Mouse (Mus musculus) cerebellum, adult 8-10 months (tissue): ENCODE measurements around the gene Trpv4.

ENCODE experiments used
- DNase-seq: peaks from one replicate; pipeline ENCODE4 v3.0.0; 2022

The Trpv4 gene

DNA sequence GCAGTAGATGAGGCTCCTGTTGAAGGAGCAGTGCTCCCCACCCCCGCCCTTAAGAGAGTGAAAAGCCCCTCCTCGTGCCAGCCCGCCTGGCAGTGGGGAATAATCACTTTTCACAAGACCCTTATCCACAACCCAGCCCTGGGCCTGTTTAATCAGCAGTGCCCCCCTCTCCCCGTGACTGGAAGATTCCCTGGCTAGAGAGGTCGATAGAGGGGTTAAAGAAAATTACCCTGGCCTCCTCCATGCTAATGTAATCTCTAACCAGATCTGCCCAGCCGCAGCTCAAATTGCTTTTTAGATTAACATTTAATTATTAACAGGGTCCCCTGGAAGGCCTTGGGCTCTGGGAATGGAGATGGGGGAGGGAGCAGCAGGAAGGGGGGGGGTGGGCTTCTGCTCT, 69.2 kb downstream of the Trpv4 start:
- no peak for DNase-seq

DNA sequence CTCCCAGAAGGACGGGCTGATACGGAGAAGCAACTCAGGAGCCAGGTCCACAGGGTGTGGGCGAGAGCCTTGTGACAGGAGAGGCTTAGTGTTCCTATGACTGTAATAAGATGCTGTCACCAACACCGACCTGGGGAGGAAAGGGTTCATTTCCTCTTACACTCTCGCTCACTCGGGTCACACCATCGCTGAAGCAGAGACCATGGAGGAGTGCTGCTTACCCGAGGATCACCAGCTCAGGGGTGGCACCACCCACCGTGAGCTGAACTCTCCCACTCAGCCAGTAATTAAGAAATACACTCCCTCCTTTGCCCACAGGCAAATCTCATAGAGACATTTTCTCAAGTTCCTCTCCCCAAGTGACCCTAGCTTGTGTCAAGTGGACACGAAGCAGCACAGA, 69.8 kb downstream of the Trpv4 start:
- DNase-seq = no peak

DNA sequence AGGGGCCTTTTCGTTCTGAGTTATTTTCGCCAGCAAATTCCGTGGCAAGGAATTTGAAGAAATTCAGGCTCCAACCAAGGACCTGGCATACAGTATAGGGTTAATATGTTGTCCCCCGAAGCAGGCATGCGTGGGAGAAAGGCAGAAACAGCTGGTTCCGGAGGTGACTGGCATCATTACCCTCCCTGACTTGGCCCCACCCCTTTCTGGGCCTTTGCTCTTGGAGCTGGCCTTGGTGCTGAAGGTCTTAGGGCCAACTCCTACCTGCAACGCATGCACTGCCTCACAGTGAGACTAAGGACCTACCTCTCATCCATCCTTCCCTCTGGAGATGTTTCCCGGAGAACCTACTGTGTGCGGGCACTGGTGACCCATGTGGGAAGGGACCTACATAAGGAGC, 70.3 kb downstream of the Trpv4 start:
- DNase-seq = no peak

DNA sequence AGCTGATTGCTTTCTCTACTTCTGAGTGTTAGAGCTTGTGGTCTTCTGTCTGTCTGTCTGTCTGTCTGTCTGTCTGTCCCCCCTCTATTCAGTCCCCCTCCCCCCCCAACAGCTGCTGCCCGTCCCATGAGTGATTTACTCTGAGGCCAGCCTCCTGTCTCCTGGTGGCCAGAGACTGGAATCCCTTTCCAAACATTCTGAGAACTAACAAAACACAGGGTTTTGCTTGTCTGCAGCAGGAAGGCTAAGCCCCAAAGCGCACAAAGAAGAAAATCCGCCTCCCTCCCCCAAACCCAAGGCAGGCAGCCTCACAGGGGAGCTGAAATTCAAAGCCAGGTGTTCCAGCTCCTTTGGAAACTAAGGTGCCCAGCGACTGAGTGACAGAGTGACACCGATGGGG, 72.5 kb downstream of the Trpv4 start:
- DNase-seq = no peak

DNA sequence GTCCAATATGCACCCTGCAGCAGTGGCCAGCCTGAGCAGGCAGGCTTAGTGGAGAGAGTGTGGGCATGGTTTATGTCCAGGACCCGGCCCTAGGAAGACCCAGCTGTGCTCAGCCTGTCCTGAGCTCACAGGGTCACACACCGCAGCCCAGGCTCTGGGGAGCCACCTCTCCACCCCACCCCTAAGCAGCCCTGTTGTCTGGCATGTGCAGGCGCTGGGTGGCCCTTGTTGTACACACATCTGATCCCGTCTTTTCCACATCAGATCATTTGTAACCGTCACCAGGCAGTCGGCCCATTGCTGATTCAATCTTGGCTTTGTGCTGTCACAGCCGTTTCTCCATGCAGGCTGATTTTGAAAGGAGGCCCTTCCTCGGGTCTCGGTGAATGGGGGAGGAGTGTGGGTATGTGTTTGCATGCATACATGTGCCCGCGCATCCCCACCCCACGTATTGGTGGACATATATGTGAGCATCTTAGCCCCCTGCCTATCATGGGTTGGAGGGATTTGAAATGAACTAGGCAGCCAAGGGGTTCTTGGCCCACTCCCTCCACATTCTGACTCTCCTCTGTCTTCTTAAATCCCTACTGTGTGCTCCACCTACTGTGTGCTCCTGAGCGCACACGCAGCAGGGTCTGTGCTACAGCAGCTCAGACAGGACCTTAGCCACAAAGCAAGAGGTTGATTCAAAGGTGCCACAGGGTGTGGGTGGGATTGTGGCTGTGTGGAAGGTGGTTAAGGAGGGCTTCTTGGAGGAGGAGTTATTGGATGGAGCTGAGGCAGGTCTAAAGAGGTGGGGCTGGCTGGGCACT, 73.7 kb downstream of the Trpv4 start:
- no peak for DNase-seq

DNA sequence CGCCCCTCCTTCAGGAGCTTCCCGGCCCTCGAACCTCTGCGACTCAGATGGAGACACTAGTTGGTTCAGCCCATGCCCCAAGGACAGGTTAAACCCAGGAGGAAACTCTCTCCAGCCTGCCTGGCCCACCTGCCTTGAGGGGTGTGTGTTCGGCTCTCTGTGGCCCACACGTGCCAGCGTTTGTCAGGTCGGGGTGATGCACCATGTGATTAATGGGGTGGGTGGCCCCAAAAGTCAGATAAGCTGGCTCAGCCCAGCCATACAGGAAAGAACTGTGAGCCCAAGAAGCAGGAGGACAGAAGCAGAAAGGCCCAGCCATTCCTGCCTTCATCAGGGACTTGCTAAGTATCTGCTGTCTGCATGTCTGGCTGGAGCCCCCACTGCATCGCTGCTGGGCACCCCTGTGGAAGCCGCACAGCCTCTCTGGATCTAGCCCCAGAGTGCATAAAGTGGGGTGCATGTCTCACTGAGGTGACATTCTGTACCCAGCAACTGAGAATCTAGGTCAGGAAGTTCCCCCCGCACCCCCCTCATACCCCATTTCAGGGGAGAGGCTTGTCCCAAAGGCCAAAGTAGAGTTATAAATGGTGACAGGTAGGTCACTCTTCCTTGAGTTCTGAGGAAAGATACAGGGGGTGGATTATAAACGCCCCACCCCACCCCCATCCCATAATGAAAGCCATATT, 74.6 kb downstream of the Trpv4 start:
- DNase-seq = no peak

DNA sequence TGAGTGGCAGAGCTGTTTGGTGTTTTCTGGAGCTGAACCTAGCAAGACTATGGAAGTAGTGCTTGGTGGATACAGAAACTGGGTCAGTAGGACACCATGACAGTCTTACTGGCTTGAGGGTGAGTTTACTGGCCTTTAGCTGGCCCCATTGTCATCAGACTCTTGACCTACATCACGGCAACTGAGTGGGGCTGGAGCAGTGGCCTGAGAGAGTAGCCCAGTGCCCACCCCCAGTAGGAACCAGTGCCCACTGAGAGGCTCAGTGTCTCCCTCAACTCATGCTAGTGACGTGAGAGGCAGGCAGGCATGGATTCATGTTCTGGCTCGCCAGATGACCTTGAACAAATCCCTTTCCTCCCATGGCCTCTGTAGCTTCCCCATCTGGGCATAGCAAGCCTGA, 75.2 kb downstream of the Trpv4 start:
- no peak for DNase-seq

DNA sequence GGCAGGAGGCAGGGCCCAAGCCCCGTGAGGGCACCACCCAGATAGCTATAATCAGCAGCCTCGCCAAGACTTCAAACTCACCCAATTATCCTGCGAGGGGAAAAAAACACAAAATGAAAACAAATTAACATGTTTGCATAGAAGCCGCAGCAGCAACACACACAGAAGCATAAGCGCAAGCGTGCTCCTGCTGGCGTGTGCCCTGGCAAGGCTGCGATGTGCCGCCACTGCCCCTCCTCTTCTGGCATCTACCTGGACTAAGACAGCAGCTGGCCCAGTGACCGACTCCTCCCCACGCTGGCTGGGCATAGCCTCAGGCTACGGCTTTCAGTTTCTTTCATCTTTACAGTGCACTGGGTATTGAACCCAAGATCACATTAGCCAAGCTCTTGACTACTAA, 76.7 kb downstream of the Trpv4 start:
- no peak for DNase-seq

DNA sequence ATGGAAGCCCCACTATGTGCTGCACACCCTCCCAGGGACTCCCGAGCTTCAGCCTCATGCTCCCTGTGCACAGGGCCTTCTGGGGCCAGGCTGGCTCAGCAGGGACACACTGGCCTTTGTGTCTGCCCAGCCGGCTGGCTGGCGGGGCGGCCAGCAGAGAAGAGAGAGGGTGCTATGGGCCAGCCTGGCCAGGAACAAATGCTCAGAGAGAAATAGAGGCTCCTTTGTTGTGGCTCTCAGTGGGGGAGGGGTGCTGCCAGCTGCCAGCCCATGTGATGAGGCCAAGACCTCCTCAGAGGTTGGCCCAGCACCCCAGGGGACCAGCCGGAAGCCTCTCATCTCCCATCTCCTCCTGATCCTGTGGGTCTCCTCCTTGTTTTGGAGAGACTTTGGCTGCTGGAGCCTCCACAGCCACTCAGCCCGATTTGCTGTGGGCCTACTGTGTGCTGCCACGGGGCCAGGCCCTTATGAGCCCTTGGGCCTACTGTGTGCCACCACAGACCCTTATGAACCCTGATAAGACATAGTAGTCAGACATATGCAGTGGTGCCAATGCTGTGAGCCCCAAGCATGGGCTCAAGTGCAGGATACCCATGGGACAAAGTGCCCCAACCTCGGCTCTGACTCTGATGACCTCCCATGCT, 78.4 kb downstream of the Trpv4 start:
- DNase-seq = no peak

DNA sequence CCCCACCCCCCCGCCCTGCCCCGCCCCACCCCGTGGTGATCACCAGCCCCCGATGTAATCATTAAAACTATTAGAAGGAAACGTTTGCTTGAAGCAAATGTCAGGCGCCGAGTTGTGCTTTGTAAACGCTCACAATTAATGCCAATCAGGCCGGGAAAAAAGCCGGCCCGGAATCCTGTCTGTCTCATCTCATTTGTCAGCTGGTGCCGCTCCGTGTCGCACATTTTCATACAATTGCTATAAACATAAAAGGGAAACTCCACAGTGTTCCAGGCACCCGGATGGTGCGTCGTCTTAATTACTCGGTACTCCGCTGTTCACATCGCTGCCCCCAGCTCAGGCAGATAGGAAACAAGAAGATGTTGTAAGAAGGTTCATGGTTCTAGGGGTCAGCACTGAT, 79.9 kb downstream of the Trpv4 start:
- no peak for DNase-seq

DNA sequence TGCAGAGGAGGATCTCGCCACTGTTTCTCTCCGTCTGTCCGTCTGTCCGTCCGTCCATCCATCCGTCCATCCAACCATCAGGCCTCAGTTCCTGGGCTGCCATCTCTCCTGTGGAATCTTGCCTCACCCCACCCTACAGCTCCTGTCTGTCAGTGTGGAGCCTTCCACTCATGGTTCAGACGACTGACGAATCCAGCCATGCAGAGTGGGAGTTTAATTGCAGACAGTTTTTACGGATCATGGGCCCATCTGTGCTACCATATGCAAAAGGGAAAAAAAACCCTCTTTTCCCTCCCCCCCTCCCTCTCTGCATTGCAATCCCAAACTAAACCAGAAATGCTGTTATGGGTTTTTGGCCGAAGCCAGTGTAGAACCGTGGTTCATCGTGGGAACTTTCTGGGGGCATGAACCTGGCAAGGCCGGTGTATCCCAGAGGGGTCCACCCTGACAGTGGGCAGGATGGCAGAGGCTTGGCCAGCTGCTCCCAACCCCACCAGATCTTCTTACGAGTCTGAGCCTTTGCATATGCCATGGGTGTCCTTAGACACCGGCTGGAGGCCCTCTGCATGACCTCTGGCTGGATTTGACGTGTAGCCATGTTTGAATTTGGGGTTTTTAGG, 82.1 kb downstream of the Trpv4 start:
- no peak for DNase-seq

DNA sequence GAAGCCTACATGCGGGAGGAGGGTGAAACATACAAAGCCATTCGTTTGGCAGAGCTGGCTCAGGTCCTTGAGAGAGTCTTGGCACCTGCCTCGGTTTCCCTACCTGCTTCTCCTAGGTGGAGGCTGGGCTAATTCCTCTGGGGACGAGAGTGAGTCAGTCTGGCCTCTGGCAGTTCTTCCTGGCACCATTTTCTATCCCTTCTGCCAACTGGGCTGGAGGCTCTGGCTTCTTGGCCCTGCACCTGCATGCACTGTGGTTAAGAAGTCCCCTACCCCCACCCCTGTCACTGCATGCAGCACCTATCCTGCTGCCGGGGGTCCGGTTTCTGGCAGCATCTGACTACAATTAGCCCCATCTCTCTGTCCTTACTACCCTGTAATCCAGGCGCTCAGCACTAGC, 82.7 kb downstream of the Trpv4 start:
- DNase-seq = no peak

DNA sequence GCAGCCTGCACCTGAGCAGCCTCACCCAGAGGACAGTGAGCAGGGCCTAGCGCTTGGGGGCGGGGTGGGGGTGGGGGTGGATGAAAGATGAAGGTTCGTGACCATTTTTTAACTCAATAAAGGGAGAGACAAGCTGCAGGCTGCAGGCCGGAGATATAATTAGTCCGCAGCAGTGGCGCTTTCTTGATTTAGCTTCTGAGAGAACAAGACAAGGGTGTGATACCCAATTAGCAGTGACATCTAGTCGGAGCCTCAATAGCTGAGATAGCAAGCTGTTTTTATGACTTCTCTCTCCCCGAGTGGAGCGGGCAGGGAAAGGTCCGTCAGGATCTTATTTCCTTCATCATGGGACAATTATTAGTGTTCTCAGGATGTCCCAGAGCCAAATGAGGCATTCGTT, 83.2 kb downstream of the Trpv4 start:
- no peak for DNase-seq

DNA sequence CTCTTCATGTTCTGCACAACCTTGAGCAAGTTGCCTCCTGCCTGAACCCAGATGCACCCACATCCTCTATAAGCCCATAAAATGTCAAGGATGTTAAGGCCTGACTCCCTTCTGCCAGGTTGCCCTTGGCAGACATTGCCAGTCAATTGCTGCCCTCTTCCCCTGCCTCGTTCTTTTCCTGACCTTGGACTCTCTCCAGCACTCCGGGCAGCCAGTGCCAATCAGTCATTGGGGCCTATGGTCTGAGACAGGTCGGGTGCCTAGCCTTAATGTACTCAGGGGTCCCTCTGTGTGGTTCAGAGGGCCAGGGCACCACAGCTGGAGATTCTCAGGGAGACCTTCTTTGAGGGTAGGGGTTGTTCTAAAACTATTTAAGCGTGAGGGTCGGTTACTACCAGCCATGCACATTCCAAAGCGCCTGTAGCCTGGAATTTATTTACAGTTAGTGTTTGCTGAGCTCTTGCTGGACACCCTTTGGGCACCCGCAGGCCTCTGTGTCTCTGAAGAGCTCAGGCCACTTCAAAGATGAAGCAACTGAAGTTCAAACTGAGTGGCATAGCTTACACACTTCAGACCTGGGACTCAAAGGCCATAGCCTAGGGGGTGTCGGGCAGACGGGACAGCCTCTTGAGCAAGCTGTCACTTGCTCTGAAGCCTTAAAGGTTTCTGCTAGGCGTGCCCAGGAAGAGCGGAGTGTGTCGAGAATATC, 84.1 kb downstream of the Trpv4 start:
- DNase-seq = no peak

DNA sequence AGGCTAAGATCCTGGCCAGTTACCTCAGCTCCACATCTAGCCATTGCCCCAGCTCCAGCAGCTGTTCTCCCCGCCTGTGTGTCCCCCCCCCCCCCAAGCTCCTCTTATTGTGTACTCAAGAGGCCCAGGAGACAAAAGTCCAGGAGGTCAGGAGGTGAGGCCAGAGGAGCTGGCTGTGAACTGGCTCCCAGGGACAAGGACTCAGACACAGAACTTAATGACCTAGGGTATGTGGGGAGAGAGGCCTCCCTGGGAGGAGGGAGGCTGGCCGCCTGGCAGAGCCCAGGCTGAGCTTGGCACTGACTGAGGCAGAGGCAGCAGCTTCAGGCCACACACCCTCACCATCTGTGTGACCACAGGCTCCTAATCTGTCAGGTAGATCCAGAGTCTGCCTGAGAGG, 85.2 kb downstream of the Trpv4 start:
- DNase-seq = no peak
